Mouse (Mus musculus) brain, embryonic 14.5 days (tissue): ENCODE data around the gene Mpp5. TPM values are rescaled to one million over a fixed set of nuclear protein-coding genes. Genes with fewer than 3 reads are reported as not detected.

Experiments used
- DNase-seq: peaks from one replicate; pipeline ENCODE4 v3.0.0-alpha.2; 2011; ENCODE audit warnings: low read depth
- CTCF ChIP-seq: fragments of 200-500 bp; IDR thresholded peaks from 2 replicates; pipeline ENCODE4 v1.5.1; 2012; ENCODE audit warnings: inconsistent platforms, mild to moderate bottlenecking, moderate library complexity, borderline replicate concordance; ENCODE audit not compliant: insufficient read depth, insufficient read length; ENCODE audit errors: extremely low read depth
- POLR2A ChIP-seq: fragments of 200-500 bp; IDR thresholded peaks from 2 replicates; pipeline ENCODE4 v1.6.1; 2012; ENCODE audit warnings: mild to moderate bottlenecking, inconsistent platforms, borderline replicate concordance; ENCODE audit not compliant: poor library complexity, insufficient read depth, insufficient read length, severe bottlenecking; ENCODE audit errors: extremely low read depth
- polyA plus RNA-seq: library from polyadenylated mRNA; depleted of rRNA; stranded (reverse); fragments of >200 nt; gene quantifications from 2 replicates; pipeline ENCODE4 v1.2.3, GENCODE M21; 2012

Mpp5 gene
- polyA plus RNA-seq, 1 experiment = 9.3 TPM

DNA sequence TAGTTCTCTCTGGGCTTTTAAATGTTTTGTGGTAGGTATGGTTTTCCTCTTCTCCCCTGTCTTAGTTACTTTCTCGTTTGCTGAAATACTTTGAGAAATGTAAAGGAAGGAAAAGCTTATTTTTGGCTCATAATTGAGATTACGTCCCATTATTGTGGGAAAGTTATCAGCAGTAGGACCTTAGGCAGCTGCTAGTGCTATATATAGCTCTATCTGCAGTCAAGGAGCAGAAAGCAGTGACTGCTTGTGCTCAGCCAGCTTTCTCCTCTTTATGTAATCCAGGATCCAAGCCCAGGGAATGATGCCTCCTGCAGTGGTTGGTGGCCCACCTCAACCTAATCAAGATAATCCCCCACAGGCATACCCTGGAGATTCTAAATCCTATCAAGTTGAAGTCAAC, 24.5 kb downstream of the Mpp5 start:
- TF ChIP-seq CTCF (no peak), POLR2A (no peak)

DNA sequence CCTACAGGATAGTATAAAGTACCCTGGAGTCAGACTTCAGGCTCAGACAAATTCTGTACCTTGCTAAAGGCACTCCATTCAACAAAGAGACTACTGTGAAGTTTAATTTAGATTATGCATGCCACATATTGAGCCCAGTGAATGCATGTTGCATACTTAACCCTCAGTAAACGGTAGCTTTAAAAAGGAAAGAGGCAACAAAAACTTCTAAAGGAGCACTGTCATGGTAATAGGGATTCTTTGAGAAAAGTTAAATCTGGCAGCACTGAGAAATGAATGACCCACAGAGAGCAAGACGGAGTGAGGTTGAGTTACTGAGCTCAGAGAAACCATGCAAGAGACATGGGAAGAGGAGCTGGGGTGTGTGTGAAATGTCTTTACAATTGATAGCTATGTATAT, 29.2 kb downstream of the Mpp5 start:
- DNase-seq = peak; percentile 63
- TF ChIP-seq CTCF = no peak
- TF ChIP-seq POLR2A = no peak

More for the DNA sequence above, 24.5 kb downstream of the Mpp5 start:
- DNase-seq = no peak

DNA sequence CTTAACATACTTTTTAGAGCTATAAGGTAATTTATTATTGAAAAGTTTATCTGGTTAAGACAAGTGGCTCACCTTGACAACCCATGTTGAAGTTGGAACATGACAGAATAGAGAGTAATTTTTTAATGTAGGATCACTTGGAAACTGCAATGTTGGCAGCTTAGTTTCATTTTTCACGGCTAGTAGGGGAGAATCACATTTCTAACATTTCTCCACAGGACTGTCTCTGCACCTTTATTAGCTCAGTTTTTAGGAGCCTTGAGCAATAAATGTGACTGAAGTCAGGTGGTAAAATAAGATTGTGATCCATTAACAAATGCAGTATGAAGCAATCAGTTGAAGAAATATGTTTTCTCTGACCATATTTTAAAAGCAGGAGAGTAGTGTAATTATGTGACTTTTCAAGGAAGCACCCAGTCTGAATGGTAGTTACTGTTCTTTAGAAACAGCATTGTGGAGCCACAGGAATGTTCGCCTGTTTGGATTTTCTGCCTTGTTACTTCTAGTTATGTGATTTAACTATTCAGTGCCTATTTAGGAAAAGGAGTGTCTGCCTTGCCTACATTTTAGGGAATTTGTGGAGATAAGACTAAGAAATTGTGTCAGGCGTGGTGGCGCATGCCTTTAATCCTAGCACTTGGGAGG, 29.8 kb downstream of the Mpp5 start:
- DNase-seq = peak; percentile 10
- TF ChIP-seq POLR2A (no peak), CTCF (no peak)

DNA sequence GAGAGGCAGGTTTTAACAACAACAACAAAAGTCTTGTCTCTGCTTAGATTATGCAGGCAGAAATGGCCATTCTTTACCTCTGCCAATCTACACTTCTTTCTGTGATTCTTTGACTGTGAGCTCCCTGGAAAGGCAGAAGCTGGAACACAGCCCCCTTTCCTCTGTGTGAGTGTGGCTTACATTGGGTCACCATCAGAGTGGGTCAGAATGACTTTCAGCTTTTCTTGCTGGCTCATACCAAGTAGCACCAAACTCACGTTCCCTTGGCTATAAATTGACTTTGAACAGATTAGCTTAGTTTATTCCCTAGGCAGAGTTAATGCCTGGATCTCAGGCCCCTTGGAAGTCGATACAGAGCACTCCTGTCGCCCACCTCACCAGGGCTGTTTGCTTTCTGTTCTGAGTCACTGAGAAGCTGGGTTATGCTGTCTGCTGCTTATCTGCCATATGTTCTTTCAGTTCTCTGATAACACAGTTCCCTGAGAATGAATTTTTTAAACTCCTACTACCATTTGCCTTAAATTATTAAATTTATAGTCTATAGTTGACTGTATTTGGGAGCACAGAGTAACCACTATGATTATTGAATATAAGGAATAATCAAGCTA, 39.7 kb downstream of the Mpp5 start:
- DNase-seq = no peak
- no peak for TF ChIP-seq CTCF
- no peak for TF ChIP-seq POLR2A

DNA sequence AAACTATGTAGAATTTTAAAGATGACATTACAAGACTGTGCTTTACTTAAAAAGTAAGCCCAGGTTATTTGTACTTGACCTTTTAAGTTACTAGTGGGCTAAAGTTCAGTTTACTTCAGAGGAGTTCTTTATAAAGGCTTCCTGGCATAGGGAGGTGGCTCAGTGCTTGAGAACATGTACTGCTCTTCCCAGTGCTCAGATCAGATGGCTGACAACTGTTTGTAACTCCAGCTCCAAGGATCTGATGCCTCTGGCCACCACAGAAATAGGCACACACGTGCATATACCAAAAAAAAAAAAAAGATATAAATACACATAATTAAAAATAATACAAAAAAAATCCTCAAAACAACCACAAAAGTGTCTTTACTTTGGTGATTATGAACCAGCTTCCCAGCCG, 42.1 kb downstream of the Mpp5 start:
- TF ChIP-seq CTCF (no peak), POLR2A (no peak)
- DNase-seq = no peak

DNA sequence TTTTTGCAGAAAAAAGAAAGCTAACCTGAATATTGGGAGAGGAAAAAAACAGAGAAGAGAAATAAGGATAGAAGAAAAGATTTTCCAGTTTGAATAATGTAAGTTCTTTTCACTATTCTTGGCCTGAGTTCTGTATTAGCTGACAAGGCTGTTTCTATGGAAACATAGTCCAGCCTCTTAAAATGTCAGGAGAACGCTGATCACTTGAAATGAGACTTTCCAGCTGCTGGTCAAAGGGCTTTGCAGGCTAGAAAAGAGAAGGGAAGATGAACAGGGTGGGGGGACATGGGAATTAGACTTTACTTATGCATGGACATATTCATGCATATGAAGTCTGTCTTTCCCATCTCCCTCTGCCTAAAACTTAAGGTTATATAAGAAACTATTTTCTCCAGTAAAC, 45.5 kb downstream of the Mpp5 start:
- DNase-seq = peak; percentile 62
- TF ChIP-seq CTCF (no peak), POLR2A (no peak)

DNA sequence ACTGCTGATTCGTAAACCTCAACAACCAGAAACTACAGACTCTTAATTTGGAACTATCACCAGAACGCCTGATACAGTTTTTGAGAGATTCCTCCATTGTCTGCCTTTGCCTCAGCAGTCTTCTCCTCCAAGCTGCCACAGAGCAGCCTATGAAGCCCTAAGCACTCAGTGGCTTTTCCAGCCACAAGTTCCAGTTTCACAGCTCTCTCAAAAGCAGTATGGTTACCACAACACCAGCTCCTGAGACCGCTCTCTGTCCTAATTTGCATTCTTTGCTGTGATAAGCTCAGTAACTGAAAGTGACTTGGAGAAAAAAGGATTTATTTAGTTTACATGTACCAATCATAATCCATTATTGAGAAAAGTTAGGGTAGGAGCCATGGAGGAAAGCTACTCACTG, 51.3 kb downstream of the Mpp5 start:
- no peak for DNase-seq
- TF ChIP-seq POLR2A (no peak), CTCF (no peak)

DNA sequence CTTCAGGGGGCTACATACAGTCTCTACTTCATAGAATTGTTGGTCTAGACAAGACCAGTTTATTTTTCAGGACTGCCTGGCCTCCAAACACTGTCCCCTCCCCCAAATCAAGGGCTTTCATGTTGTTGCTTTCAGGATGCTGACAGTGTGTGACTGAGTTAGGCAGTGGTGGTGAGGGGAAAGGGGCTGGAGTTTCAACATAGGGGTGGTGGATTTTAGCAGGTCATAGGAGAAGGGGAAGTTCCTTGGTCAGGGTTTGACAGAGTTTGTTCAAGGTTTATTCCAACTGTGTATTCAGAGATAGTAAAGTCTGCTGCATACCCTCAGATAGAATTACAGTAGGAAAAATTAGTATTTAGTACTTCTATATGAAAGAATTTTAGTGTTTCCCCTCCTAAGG, 53.1 kb downstream of the Mpp5 start:
- TF ChIP-seq CTCF (no peak), POLR2A (no peak)
- no peak for DNase-seq

DNA sequence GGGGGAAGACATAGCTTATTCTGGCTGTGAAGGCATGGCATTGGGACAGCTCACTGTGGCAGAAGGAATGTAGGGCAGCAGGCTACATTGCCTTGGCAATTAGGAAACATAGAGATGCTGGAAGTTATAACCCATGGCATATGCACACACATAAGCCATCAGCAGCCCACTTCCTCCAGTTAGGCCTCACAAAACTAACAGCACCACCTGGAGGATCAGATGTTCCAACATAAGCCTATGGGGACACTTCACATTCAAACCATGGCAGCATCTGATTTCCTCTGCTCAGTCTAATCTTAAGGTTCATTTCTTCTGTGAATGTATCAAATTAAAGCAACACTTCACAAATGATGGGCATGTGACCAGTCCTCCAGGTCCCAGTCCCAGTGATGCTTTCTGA, 65.7 kb downstream of the Mpp5 start:
- TF ChIP-seq POLR2A (no peak), CTCF (no peak)
- DNase-seq = peak; percentile 55

DNA sequence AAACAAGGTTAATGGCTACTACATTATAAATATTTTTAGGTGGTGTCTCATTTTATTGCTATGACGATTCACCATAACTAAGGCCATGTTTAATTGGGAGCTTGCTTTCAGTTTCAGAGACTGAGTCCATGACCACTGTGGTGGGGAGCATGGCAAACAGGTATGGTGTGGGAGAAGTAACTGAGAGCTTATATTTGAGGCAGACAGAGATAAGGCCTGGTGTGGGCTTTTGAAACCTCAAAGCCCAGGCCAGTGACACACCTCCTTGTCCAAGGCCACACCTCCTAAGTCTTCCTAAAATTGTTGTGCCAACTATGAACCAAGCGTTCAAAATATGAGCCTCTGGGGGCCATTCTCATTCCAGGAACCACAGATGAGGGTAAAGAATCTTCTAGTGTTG, 85.8 kb downstream of the Mpp5 start:
- no peak for DNase-seq
- TF ChIP-seq CTCF = no peak
- no peak for TF ChIP-seq POLR2A

DNA sequence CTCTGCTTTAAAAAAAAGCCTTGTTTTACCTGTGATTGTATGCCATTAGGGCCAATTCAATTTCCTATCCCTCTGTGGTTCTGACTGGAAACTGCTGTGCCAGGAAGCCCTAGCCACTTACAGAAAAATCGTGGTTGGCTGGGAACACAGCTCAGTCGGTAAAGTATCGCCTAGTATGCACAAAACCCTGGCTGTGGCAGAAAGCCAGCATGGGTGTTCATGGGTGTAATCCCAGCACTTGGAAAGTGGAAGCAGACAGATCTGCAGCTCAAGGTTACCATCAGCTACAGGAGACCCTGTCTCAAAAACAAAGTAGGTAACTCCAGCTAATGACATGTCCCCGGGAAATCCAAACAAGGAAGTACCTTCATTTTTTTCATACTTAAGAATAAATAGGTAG, 91.2 kb downstream of the Mpp5 start:
- DNase-seq = peak; percentile 7

DNA sequence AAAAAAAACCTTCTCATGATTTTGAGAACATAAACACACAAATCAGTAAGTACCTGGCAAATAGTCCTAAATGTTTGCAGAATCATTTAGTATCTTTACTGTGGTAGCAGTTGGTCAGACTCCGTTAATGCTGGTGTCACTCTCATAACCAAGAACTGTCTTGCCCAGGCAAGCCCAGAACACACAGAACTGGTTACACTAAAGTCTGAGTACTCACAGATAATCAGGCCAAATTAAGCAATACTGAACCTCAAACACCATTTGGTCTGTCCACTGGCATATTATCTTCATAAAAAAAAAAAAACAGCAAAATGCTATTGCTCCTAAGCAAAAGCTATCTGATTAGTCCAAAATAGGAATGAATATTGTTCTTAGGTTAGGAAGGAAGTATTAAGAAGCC, 93.7 kb downstream of the Mpp5 start:
- TF ChIP-seq POLR2A (no peak), CTCF (no peak)
- no peak for DNase-seq

More for the DNA sequence above, 91.2 kb downstream of the Mpp5 start:
- TF ChIP-seq CTCF (no peak), POLR2A (no peak)

DNA sequence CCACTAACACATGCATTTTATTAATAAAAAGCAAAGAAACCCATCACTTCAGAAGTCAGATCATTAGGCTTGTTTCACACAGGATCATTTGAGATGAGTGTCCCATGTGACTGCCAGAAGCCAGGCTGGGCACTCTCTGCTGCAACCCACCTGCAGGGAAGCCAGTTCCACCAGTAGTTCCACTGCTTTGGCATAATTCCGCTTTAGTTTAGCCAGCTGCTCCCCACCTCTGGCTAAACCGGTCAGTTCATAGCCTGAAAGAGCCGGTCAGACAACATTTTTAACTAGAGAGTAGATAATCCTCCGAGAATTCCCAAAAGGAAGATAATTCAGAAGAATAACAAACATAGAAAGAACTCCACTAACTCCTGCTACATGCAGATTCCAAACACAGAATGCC, 99.5 kb downstream of the Mpp5 start:
- TF ChIP-seq CTCF (no peak), POLR2A (no peak)
- no peak for DNase-seq
